Mouse (Mus musculus): Measurements from ENCODE around the gene Ssh1.

DNA sequence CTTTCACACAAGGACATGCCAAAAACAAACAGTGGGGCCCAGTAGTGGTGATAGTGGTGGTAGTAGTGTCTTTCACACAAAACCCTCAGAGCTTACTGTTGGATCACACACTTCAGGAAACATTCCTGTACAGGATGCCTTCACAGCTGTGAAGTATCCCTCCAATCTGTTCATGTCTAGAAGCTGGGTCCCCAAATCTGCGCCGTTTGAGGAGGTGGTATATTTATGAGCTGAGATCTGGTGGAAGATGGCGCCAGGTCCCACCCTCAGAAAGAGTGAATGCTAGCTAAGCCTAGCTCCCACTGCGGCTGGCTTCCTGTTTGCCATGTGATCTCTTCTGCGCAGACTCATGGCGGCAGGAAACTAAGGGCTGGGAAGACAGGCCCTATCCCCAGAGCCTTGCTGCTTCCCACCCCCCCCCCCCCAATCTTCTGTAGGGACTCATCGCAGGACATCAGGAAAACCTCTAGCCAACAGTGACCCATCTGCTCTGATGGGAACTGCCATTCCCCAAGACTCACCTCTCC is 28.0 kb downstream of the Ssh1 start:
- TF ChIP-seq GATA1 (IDR thresholded peaks at IDR 0.05; ENCODE audit: low read length): no peak
- TF ChIP-seq TAL1 (IDR thresholded peaks at IDR 0.05; ENCODE audit: low read length): no peak
